Mouse (Mus musculus) adrenal gland, adult 8-10 months (tissue): ENCODE data around the gene Panx3. TPM values are rescaled to one million over a fixed set of nuclear protein-coding genes. Genes with fewer than 3 reads are reported as not detected.

ENCODE experiments used
- DNase-seq: peaks from one replicate; pipeline ENCODE4 v3.0.0; 2022
- total RNA-seq, 4 experiments: library from RNA; stranded (reverse); gene quantifications; 2 replicates each; pipeline ENCODE4 v1.2.4; 2022

Gene Panx3
- total RNA-seq, 4 experiments from 2014 or later = 0.12 to 0.31 TPM; not detected in 2

GRCm38 (mm10) chr9:37632305-37632704 is 36.7 kb downstream of the Panx3 start:
- no peak for DNase-seq

DNA sequence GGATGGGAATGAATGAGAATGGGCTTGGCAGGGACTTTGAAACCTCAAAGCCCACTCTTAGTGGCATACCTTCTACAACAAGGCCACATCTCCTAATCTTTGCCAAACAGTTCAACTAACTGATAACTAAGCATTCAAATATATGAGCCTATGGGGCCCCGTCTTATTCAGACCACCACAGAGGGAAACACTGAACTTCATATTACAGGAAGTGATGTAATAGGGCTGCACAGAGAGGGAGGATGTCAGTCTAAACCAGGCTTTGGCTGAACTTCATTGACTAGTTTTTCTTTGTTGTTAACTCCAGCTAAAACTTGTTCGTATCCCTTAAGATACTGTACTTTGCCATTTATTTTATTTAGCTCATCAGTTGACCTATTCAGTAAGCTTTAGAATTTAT is 39.1 kb downstream of the Panx3 start:
- DNase-seq = no peak

DNA sequence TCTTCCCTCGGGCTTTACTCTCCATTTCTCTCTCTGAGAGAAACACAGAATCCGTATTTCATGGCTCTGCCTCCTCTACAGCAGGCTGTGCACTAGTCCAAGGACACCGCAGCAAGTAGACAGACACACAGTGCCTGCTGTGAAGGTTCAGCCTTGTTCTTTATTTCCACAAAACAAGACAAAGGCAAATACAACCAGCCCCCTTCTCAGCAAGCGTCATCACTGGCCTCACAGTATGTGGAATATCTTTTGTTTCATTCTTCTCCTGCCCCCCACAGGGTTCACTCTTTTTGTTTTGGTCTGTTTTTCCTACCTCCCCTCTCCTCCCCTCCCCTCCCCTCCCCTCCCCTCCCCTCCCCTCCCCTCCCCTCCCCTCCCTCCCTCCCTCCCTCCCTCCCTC is 40.5 kb downstream of the Panx3 start:
- no peak for DNase-seq

GRCm38 (mm10) chr9:37627263-37627662 is 41.8 kb downstream of the Panx3 start:
- no peak for DNase-seq

DNA sequence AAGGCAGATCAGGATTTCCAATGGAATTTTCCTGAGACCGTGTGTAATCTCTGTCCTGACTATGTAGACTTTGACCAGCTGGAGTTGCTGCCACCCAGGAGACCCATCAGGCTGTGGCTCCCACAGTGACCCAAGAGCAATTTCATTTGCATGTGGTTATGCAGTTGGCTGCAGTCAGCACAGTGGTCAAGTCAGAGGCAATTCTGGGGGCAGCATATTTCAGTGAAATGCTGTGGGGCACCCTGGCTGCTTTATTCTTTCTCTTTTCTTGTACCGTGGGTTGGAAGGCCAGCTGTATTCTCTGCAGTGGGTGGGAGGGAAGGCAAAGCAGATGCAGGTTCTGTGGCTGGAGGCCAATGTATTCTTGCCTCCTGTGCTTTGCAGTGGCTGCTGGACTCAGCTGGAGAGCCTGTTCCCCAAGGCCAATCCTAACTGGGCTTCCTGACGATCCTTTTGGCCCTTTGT is 42.9 kb downstream of the Panx3 start:
- no peak for DNase-seq

- DNase-seq = no peak
Measured at GRCm38 (mm10) chr9:37625641-37626040, 43.4 kb downstream of the Panx3 start.

- no peak for DNase-seq
Measured at GRCm38 (mm10) chr9:37625129-37625528, 43.9 kb downstream of the Panx3 start.

DNA sequence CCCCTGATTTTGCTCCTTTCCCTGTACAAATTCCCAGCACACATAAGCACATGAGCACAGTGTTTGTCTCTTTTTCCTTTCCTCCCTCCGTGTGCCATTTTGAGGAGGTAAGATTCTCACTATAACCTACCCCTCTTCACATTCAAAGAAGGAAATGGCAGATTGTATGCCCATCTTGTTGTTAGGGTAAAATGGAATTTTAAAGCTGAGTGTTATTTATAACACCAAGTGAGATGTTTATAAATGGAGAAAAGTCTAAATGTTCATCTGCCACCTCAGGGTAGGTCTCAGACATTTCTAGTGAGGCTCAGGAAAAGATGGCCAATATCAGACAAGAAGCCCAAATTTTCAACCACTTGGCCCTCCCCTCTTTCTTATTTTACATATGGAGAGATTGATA is 44.5 kb downstream of the Panx3 start:
- DNase-seq = no peak

DNA sequence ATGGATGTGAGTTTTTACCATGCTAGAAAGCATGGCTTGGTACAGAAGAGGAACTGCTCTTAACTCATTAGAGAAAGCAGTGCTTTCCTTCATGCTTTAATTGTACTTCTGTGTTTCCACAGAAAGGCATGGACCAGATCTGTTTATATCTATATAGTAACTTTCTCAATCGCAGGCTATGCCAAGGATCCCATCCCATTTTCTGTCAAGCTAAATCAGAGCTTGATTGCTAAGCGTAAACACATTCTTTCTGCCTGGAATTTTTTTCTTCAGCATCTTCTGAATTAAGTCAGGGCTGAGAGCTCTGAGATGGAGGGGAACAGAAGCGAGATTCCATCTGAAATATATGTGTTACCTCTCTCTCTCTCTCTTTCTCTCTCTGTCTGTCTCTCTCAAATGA is 45.1 kb downstream of the Panx3 start:
- DNase-seq = no peak

DNA sequence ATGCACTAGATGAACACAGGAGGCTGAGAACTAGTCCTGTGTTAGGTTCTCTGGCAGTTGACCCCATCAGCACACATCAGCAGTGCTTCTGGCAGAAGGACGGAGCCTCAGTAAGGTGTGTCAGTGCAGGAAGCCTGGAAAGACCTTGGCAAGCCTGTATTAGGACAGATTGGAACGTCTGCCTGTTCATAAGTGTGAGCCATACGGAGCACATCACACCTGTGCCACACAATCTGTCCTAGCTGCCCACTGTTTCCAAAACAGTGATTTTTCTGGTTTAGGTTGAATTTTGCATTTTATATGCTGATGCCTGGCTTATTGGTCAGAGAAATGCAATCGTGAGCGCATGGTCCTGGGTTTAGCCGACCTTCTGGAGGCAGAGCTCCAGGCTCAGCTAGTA is 47.7 kb downstream of the Panx3 start:
- DNase-seq = no peak

- no peak for DNase-seq
Measured at GRCm38 (mm10) chr9:37616770-37617169, 52.3 kb downstream of the Panx3 start.

- DNase-seq = no peak
Measured at GRCm38 (mm10) chr9:37615220-37615619, 53.8 kb downstream of the Panx3 start.

DNA sequence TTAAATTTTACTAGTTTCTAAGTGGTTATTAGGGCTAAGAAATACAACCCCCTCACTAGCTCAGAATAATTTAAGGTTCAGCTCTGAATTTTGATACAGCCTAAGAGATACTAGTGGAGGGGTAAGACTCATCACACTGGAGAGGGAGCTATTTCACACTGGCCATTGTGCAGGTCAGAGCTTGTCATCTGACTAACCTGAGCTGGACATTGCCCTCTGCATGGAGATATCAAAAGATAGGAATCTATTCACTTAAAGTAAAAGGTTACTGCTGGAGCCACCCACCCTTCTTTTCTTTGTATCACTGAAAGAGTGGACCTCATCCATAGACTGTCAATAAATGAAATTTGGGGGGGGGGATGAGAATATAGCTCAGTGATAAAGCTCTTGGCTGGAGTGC is 54.7 kb downstream of the Panx3 start:
- no peak for DNase-seq

- DNase-seq = no peak
Measured at GRCm38 (mm10) chr9:37613911-37614280, 55.1 kb downstream of the Panx3 start.

DNA sequence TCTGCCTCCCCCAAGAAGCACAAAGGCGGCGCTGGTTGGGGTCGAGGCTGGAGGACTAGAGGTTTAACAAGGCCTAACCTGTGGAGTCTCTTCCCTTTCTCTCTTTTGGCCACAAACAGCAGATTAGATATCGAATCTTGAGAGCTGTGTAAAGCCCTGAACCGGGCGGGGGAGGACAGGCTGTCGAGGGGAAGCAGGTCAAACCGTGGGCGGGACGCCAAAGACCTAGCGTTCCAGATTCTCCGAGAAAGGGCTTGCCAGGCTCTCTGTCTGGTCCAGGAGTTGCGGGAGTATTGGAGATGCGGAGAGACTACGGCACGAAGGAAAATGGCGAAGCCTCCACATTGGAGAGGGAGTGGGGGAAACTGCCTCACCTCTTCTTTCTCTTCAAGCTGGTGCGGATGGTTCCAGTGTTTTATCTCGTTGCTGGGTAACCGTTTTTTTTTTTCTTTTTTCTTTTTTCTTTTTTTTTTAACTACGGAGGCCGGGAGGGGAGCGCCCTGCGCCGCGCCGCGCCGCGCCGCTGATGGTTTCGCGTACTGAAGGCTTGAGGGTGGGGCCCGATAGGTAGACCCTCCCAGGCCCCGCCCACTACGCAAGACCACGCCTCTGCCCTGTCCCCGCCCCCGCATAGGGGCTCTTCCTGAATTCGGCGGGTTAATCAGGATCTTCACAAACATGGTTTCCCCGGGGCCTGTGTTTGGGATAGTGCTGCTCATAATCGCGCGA is 55.7 kb downstream of the Panx3 start, which contains the start of gene Spa17:
Gene Spa17, minus strand, starts transcription at position 541 of the 729 bp plus-strand sequence.
- peak; percentile 85 for DNase-seq

Other genes starting within 250 kb of the Panx3 start
- 1 to 10 TPM; 1.3 to 2.1 (median 1.7) TPM for gene Robo3, start 236.0 kb downstream of the Panx3 start, total RNA-seq
- gene Msantd2, start 179.9 kb downstream of the Panx3 start, total RNA-seq = 10 to 100 TPM; 17.2 to 33.2 (median 22.6) TPM
- 10 to 100 TPM; 32.9 to 60.4 (median 46.6) TPM for gene Esam, start 141.2 kb downstream of the Panx3 start, total RNA-seq
- gene Vsig2, start 130.0 kb downstream of the Panx3 start, total RNA-seq = 1 to 10 TPM; 3.1 to 7.6 (median 5.4) TPM
- gene Nrgn, start 116.3 kb downstream of the Panx3 start, total RNA-seq = 1 to 10 TPM; 1.0 to 1.8 (median 1.5) TPM
- gene Siae, start 113.5 kb downstream of the Panx3 start, total RNA-seq = 10 to 100 TPM; 20.8 to 30.8 (median 23.8) TPM
- gene Spa17, start 55.5 kb downstream of the Panx3 start, total RNA-seq = 1 to 10 TPM in 3 of 4 experiments, under 1 TPM in 1; 0.99 to 5.1 (median 3.2) TPM
- 10 to 100 TPM; 75.6 to 84.5 (median 81.8) TPM for gene Tbrg1, start 11.9 kb downstream of the Panx3 start, total RNA-seq
- gene Olfr160, start 47.0 kb upstream of the Panx3 start, total RNA-seq = not detected
- not detected for gene Olfr874, start 75.9 kb upstream of the Panx3 start, total RNA-seq
- gene Olfr875, start 102.6 kb upstream of the Panx3 start, total RNA-seq = not detected
- gene Olfr876, start 133.8 kb upstream of the Panx3 start, total RNA-seq = not detected
- gene Olfr877, start 185.0 kb upstream of the Panx3 start, total RNA-seq = not detected
- not detected for gene Olfr145, start 227.5 kb upstream of the Panx3 start, total RNA-seq
- gene Olfr878, start 248.6 kb upstream of the Panx3 start, total RNA-seq = not detected